Mouse (Mus musculus): ENCODE results near the gene Ncam2. TPM values are rescaled to one million over a fixed set of nuclear protein-coding genes. Genes with fewer than 3 reads are reported as not detected.
A peak's percentile ranks its signal among the peaks of the same experiment; 100 is the strongest.
"Not testable (repeated sequence)": the region's sequence is repeated elsewhere in the genome, so short reads cannot be mapped to it uniquely, and the experiment has no call there.

Gene Ncam2
- total RNA-seq, 1 experiment from 2014 or later, result not detected

DNA sequence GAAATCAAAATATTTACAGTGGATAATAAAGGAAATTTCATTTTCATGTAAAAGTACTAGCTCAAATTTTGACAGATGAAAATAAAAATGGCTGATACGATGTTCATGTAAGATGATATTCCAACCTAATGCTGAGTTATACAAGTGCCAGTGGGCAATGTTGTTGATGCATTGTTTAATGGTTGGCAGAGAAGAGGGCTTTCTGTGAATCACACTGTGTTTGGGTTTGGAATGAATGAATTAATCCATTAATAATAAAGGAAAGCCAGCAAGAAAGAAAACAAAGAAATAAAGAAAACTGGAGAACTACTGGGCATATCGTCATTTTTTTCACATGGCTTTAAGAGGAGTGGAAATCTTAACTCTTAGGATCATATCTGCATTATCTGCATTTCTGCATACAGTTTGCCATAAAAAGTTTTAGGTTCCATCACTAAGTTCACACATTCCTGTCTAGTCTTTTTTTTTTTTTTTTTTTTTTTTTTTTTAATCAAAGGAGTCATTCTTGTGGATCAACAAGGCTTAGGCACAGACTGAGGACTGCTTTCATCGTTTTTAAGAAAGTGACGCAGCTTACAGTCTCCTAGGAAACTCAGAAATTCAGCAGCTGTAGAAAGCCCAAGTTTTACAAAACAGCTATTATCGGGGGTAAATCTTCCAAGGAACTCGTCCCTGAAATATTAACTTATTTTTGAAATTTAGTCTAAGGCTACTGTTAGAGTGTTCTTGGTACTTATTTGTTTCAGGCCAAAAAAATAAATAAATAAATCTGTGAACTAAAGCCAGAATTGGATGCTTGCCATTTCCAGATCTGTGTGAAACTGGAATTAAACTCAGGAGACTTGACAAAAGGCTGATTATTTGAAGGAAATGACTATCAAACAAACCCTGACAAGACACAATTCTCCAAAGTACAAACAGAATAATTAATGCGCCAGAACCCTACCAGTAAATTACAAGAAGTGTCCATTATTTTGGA lies 84.7 kb downstream of the Ncam2 start:
- ATAC-seq (ENCODE audit: extremely low read depth, insufficient number of reproducible peaks, low FRiP score, poor library complexity, severe bottlenecking), result no peak

DNA sequence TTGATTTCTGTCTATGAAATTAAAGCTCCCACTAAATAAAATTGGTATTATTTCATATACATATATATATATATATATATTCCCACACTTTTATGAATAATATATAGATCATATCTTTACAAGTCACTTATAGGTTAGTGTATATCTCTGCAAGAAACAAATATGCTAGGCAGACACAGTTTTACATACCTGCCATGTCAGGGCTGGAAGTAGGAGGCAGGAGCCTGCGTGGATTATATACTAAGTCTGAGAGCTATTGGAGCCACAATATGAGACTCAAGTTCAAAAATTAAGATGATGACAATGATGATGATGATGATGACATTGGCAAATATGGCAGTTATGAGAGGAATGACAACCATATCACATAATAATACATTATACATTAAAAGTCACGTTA lies 85.4 kb downstream of the Ncam2 start:
- ATAC-seq (ENCODE audit: extremely low read depth, insufficient number of reproducible peaks, low FRiP score, poor library complexity, severe bottlenecking), result no peak

- ATAC-seq (ENCODE audit: extremely low read depth, insufficient number of reproducible peaks, low FRiP score, poor library complexity, severe bottlenecking), result no peak
Observed at GRCm38 (mm10) chr16:81303806-81304205, 103.3 kb downstream of the Ncam2 start.

- ATAC-seq (ENCODE audit: extremely low read depth, insufficient number of reproducible peaks, low FRiP score, poor library complexity, severe bottlenecking), result no peak
Observed at GRCm38 (mm10) chr16:81309215-81309614, 108.7 kb downstream of the Ncam2 start.

- no peak for ATAC-seq (ENCODE audit: extremely low read depth, insufficient number of reproducible peaks, low FRiP score, poor library complexity, severe bottlenecking)
Observed at GRCm38 (mm10) chr16:81319037-81319436, 118.5 kb downstream of the Ncam2 start.

DNA sequence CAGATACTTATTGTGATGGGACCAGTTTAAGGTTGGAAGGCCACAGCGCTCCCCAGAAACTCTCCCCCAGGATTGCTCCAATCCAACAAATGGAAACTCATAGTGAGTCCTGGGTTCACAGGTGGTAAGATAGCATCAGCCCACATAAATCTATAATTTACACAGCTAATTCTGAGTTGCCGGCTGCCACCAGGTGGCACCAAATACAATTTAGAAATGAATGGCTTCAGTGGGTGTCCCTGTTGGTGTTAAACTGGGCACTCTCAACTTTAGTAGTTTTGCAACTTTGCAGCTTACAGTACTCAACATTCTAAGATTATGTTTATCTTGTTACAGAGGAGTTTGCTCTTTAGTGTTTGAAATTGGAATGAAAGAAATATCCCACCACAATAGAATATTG lies 130.0 kb downstream of the Ncam2 start:
- ATAC-seq (ENCODE audit: extremely low read depth, insufficient number of reproducible peaks, low FRiP score, poor library complexity, severe bottlenecking), result no peak

DNA sequence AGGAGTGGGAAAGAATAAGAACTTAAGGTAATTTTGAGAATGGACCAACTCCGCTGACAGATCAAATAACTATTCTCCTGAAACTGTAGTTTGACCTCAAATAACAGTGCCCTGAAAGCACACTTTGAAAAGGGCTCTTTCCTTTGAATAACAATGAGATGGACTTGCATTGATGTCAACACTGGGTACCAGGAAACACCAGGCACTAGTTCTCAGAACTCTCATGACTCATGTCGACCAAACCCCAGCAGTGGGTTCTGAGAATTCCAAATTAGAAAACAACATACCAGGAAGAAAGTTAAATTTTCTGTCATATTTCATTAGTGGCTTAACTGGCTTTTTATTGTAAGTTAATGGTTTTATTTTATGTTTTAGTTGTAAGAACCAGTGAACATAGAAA lies 165.4 kb downstream of the Ncam2 start:
- ATAC-seq (ENCODE audit: extremely low read depth, insufficient number of reproducible peaks, low FRiP score, poor library complexity, severe bottlenecking), result no peak

DNA sequence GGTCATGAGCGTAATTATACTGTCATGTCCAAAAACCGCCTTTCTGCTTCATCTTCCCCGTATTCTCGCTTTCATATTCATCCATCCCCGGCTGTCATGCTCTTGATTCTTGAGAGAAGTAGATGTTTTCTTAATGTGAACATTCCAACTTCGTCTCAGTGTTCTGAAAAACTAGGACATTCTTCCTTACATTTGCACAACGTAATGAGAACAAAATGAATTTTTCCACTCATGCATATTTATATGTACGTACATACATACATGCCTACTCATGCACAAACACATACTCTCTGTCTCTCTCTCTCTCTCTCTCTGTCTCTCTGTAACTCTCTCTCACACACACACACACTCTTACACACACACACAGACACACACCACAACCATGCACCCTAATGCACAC lies 173.7 kb downstream of the Ncam2 start:
- no peak for ATAC-seq (ENCODE audit: extremely low read depth, insufficient number of reproducible peaks, low FRiP score, poor library complexity, severe bottlenecking)

DNA sequence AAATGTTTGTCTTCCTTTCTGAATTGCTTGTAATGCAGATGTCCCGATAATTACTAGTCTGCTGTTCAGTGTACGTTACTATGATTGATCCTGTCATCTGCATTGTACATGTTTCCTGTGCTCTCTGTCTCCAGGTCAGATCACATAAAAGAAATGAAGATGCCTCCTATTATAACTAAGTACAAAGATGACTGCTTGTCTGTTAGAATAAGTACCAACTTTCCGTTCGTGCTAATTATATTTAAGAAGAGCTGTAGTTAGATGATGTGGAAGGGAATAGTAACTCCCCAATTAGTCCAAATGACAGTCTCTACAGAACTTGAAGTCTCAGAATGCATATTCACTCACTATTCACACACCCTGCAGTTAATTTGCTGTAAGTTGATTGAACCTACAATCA lies 179.9 kb downstream of the Ncam2 start:
- no peak for ATAC-seq (ENCODE audit: extremely low read depth, insufficient number of reproducible peaks, low FRiP score, poor library complexity, severe bottlenecking)

DNA sequence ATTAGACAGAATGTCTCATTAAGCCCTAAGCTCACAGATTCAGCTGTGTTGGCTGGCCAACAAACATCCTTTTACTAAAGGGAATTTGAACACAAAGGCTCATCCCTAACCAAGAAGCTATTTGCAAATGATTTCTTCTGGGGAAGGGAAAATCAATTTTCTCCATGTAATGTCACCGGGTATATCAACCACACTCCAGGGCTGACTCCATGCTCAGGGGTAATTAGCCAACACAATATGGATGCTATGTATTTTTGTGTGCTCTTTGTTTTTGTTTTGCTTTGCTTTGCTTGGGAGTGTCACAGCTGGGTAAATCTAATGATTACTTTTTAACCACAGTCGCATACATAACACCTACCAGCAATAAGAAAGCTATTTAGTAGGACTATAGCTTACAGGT lies 188.1 kb downstream of the Ncam2 start:
- no peak for ATAC-seq (ENCODE audit: extremely low read depth, insufficient number of reproducible peaks, low FRiP score, poor library complexity, severe bottlenecking)

DNA sequence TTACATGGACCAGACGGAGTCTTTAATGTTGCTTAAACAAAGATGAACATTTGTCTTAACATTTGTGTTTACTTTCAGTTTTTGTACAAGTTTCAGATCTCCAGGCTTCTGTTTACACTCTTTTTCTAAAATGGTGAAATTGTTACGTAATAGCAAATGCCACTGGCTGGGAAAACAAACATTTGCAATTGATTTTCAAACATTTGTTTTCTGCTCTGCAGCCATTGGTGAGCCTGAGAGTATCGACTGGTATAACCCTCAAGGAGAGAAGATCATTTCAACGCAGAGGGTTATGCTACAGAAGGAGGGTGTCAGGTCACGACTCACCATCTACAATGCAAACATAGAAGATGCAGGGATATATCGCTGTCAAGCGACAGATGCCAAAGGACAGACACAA lies 234.1 kb downstream of the Ncam2 start:
- no peak for ATAC-seq (ENCODE audit: extremely low read depth, insufficient number of reproducible peaks, low FRiP score, poor library complexity, severe bottlenecking)

GRCm38 (mm10) chr16:81437091-81437867 lies 236.8 kb downstream of the Ncam2 start:
- ATAC-seq (ENCODE audit: extremely low read depth, insufficient number of reproducible peaks, low FRiP score, poor library complexity, severe bottlenecking), result peak; percentile 97

DNA sequence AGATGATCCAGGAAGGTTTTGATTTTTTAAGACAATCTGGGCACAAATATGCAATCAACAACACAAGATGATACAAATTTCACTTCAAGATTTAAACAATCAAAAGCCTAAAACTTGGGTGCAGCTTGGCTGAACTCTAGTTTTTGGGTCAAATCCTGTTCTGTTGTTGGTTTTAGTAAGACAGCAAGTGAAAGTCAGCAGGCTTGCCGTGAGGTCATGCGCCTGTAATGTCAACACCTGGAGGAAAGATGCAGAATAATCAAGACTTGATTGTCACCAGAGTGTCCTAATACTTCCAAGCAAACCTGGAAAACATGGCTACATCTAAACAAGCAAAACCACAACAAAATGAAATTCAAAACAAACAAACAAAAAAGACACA lies 237.4 kb downstream of the Ncam2 start:
- ATAC-seq (ENCODE audit: extremely low read depth, insufficient number of reproducible peaks, low FRiP score, poor library complexity, severe bottlenecking), result no peak

GRCm38 (mm10) chr16:81450851-81451250 lies 250.4 kb downstream of the Ncam2 start:
- ATAC-seq (ENCODE audit: extremely low read depth, insufficient number of reproducible peaks, low FRiP score, poor library complexity, severe bottlenecking), result no peak

DNA sequence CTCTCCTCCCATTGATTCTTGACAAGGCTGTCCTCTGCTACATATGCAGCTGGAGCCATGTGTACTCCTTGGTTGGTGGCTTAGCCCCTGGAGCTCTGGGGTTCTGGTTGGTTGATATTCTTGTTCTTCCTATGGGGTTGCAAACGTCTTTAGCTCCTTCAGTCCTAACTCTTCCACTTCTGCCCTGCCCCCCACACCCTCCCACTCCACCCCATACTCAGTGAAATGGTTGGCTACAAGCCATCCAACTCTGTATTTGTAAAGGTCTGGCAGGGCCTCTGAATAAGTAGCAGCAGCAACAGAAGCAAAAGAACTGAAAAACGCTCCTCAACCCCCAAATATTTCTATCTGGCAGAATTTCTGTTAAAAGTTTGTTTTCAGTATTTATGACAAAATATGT lies 252.5 kb downstream of the Ncam2 start:
- ATAC-seq (ENCODE audit: extremely low read depth, insufficient number of reproducible peaks, low FRiP score, poor library complexity, severe bottlenecking), result no peak

GRCm38 (mm10) chr16:81454472-81454871 lies 254.0 kb downstream of the Ncam2 start:
- no peak for ATAC-seq (ENCODE audit: extremely low read depth, insufficient number of reproducible peaks, low FRiP score, poor library complexity, severe bottlenecking)

- not testable (repeated sequence) for ATAC-seq (ENCODE audit: extremely low read depth, insufficient number of reproducible peaks, low FRiP score, poor library complexity, severe bottlenecking)
Observed at GRCm38 (mm10) chr16:81462731-81463130, 262.2 kb downstream of the Ncam2 start.

GRCm38 (mm10) chr16:81472925-81473324 lies 272.4 kb downstream of the Ncam2 start:
- no peak for ATAC-seq (ENCODE audit: extremely low read depth, insufficient number of reproducible peaks, low FRiP score, poor library complexity, severe bottlenecking)

DNA sequence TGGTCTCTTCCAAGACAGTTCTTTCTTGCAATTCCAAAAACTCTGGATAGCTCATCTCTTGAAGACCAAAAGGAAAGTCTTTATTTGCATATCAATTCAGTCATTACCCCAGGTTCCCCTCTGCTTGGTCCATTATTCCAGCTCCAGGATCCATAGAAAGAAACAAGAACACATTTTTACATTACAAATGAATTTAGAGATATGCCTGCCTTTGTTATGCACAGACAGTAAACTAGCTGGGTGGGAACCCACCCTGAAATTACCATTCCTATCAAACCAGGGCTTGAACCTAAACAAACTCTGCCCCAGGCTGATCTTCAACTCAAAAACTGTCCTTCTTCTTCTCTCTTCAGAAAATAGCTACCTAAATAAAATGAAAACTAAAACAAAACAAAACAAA lies 280.6 kb downstream of the Ncam2 start:
- no peak for ATAC-seq (ENCODE audit: extremely low read depth, insufficient number of reproducible peaks, low FRiP score, poor library complexity, severe bottlenecking)

DNA sequence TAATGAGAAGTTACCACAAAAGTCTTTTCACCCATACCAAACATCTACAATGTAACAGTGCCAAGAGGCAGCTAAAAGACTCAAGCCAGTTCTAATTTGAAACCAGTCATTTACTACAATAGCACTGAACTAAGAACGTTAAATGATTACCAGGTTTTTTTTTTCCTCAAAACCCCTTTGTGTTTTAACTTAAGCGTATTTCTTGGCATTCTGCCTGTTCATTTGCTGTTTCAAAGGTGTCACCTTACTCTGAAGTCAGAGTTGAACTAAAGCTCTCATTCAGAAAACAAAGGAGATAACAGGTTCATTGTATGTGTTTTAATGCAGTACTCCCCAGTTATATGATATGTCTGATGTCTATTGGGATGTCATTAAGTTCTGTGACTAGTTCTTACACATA lies 295.6 kb downstream of the Ncam2 start:
- ATAC-seq (ENCODE audit: extremely low read depth, insufficient number of reproducible peaks, low FRiP score, poor library complexity, severe bottlenecking), result no peak

All from neutrophil, adult 5-6 weeks (primary cell).